Mouse (Mus musculus) left cerebral cortex, postnatal 36 days (tissue): ENCODE results near the gene Gm10837. TPM values are rescaled to one million over a fixed set of nuclear protein-coding genes. Genes with fewer than 3 reads are reported as not detected.

ENCODE experiments used
- DNase-seq, 2 experiments: peaks; one replicate each; pipeline ENCODE4 v3.0.0; 2021 to 2022; ENCODE audit warnings: low spot score in 2 of 2, mixed read lengths in 1 of 2
- intact Hi-C: fragments of 180-260 bp; cut with DNase I; formaldehyde crosslinking; loops from one replicate; pipeline ENCODE4 v1.15.1; 2025
- total RNA-seq, 2 experiments: library from RNA; stranded (reverse); gene quantifications; 2 replicates each; pipeline ENCODE4 v1.2.3; 2021

Gene Gm10837
- total RNA-seq, 2 experiments from 2014 or later = not detected

- no peak for DNase-seq
These were observed 14.2 kb upstream of the Gm10837 start for GRCm38 (mm10) chr14:122476041-122476821.

GRCm38 (mm10) chr14:122476822-122477215 is 13.6 kb upstream of the Gm10837 start:
- DNase-seq = no peak
- intact Hi-C loops = loop anchor here (5.0 kb wide), 1 partner anchor 250 kb away; no protein-coding TSS in a partner anchor

More at GRCm38 (mm10) chr14:122476041-122476821, 14.2 kb upstream of the Gm10837 start:
- intact Hi-C loops = loop anchor here (5.0 kb wide), 1 partner anchor 249 kb away; no protein-coding TSS in a partner anchor

GRCm38 (mm10) chr14:122477261-122477671 is 13.1 kb upstream of the Gm10837 start:
- no peak for DNase-seq
- intact Hi-C loops = loop anchor here (5.0 kb wide), 1 partner anchor 250 kb away; no protein-coding TSS in a partner anchor

GRCm38 (mm10) chr14:122477971-122478573 is 12.3 kb upstream of the Gm10837 start:
- intact Hi-C loops = loop anchor here (5.0 kb wide), 1 partner anchor 251 kb away; no protein-coding TSS in a partner anchor

GRCm38 (mm10) chr14:122478574-122479011 is 11.8 kb upstream of the Gm10837 start:
- intact Hi-C loops = loop anchor here (5.0 kb wide), 1 partner anchor 251 kb away; no protein-coding TSS in a partner anchor
- DNase-seq = no peak

More at GRCm38 (mm10) chr14:122477971-122478573, 12.3 kb upstream of the Gm10837 start:
- DNase-seq = no peak

GRCm38 (mm10) chr14:122479461-122480109 is 10.8 kb upstream of the Gm10837 start:
- DNase-seq = no peak
- intact Hi-C loops = loop anchor here (5.0 kb wide), 1 partner anchor 252 kb away; no protein-coding TSS in a partner anchor

GRCm38 (mm10) chr14:122480355-122480754 is 10.0 kb upstream of the Gm10837 start:
- no peak for DNase-seq
- intact Hi-C loops = no loop called here

- DNase-seq = no peak
- intact Hi-C loops = no loop called here
These were observed 9.2 kb upstream of the Gm10837 start for GRCm38 (mm10) chr14:122481181-122481580.

- DNase-seq = no peak
- intact Hi-C loops = no loop called here
These were observed 8.0 kb upstream of the Gm10837 start for GRCm38 (mm10) chr14:122482081-122483023.

GRCm38 (mm10) chr14:122483024-122483385 is 7.4 kb upstream of the Gm10837 start:
- DNase-seq = no peak

GRCm38 (mm10) chr14:122483556-122484421 is 6.6 kb upstream of the Gm10837 start:
- intact Hi-C loops = no loop called here

More at GRCm38 (mm10) chr14:122483024-122483385, 7.4 kb upstream of the Gm10837 start:
- intact Hi-C loops = no loop called here

GRCm38 (mm10) chr14:122484458-122484843 is 5.9 kb upstream of the Gm10837 start:
- intact Hi-C loops = no loop called here
- no peak for DNase-seq

More at GRCm38 (mm10) chr14:122483556-122484421, 6.6 kb upstream of the Gm10837 start:
- no peak for DNase-seq

- intact Hi-C loops = loop anchor here (5.0 kb wide), 1 partner anchor 33 kb away; the partner anchor contains the start of gene Gm5089
These were observed 5.4 kb upstream of the Gm10837 start for GRCm38 (mm10) chr14:122484844-122485551.

GRCm38 (mm10) chr14:122485635-122486181 is 4.7 kb upstream of the Gm10837 start:
- intact Hi-C loops = loop anchor here (5.0 kb wide), 1 partner anchor 33 kb away; the partner anchor contains the start of gene Gm5089

More at GRCm38 (mm10) chr14:122484844-122485551, 5.4 kb upstream of the Gm10837 start:
- no peak for DNase-seq

GRCm38 (mm10) chr14:122486611-122487010 is 3.8 kb upstream of the Gm10837 start:
- DNase-seq = no peak
- intact Hi-C loops = loop anchor here (5.0 kb wide), 1 partner anchor 34 kb away; the partner anchor contains the start of gene Gm5089

More at GRCm38 (mm10) chr14:122485635-122486181, 4.7 kb upstream of the Gm10837 start:
- no peak for DNase-seq

GRCm38 (mm10) chr14:122487366-122487765 is 3.0 kb upstream of the Gm10837 start:
- no peak for DNase-seq
- intact Hi-C loops = loop anchor here (5.0 kb wide), 1 partner anchor 35 kb away; the partner anchor contains the start of gene Gm5089
